Mouse (Mus musculus) hindbrain, postnatal 0 days (tissue): ENCODE measurements around the gene Kcnrg. TPM values are rescaled to one million over a fixed set of nuclear protein-coding genes. Genes with fewer than 3 reads are reported as not detected.
A peak's percentile ranks its signal among the peaks of the same experiment; 100 is the strongest.

ENCODE experiments used
- ATAC-seq: fragments of 200-750 bp; cut with Nextera tagmentation; 2 replicates; pipeline ENCODE4 v1.8.0; 2017; ENCODE audit warnings: mild to moderate bottlenecking, moderate TSS enrichment, moderate library complexity
- DNase-seq: peaks from one replicate; pipeline ENCODE4 v3.0.0-alpha.2; 2015; ENCODE audit warnings: low spot score
- H3K27ac ChIP-seq: fragments of 300-500 bp; sonication (generic); 2 replicates; pipeline ENCODE4 v1.5.1; 2014; ENCODE audit warnings: mild to moderate bottlenecking
- H3K27me3 ChIP-seq: fragments of 300-500 bp; sonication (generic); 2 replicates; pipeline ENCODE4 v1.6.1; 2014; ENCODE audit warnings: low read length, mixed read lengths; ENCODE audit not compliant: insufficient read depth
- H3K36me3 ChIP-seq: fragments of 300-500 bp; sonication (generic); 2 replicates; pipeline ENCODE4 v1.6.1; 2014; ENCODE audit warnings: low read length, mixed read lengths; ENCODE audit not compliant: insufficient read depth
- H3K4me1 ChIP-seq: fragments of 300-500 bp; sonication (generic); 2 replicates; pipeline ENCODE4 v1.6.1; 2014; ENCODE audit warnings: antibody characterized with exemption, low read length, mixed read lengths; ENCODE audit not compliant: insufficient read depth
- H3K4me2 ChIP-seq: fragments of 300-500 bp; sonication (generic); 2 replicates; pipeline ENCODE4 v1.6.1; 2014; ENCODE audit warnings: low read depth, mild to moderate bottlenecking, low read length, moderate library complexity, mixed read lengths
- H3K4me3 ChIP-seq: fragments of 300-500 bp; sonication (generic); 2 replicates; pipeline ENCODE4 v1.5.1; 2014; ENCODE audit warnings: low read length
- H3K9ac ChIP-seq: fragments of 300-500 bp; sonication (generic); replicated peaks from 2 replicates; pipeline ENCODE4 v1.6.1; 2014; ENCODE audit warnings: mild to moderate bottlenecking, low read length, moderate library complexity, mixed read lengths
- H3K9me3 ChIP-seq: fragments of 300-500 bp; sonication (generic); 2 replicates; pipeline ENCODE4 v1.6.1; 2016; ENCODE audit warnings: low read length, mixed read lengths
- CTCF ChIP-seq: IDR thresholded peaks from 2 replicates; pipeline ENCODE4 v1.5.1; 2016; ENCODE audit warnings: antibody characterized with exemption, control low read depth, low read depth
- WGBS: fragments of 180-500 bp; shearing (Covaris S2); extraction: QIAGEN DNeasy Blood & Tissue Kit; methylation state at CpG from one replicate; pipeline ENCODE4 v1.1.7; 2014; 5-methylcytosine and 5-hydroxymethylcytosine counted together
- microRNA counts: library from miRNA; unstranded; fragments of <30 nt; microRNA quantifications from one replicate; lab custom pipeline; 2015
- microRNA-seq, 2 experiments: library from miRNA; unstranded; fragments of <30 nt; microRNA quantifications; one replicate each; pipeline ENCODE4; 2016
- polyA plus RNA-seq: library from polyadenylated mRNA; unstranded; fragments of >200 nt; fragmentation: Nextera tagmentation; extraction: Ambion mirVana; gene quantifications from 2 replicates; pipeline ENCODE4 v1.2.1, GENCODE M21; 2015
- total RNA-seq: library from RNA; depleted of rRNA; stranded (reverse); fragments of >200 nt; gene quantifications from 2 replicates; pipeline ENCODE4 v1.2.3, GENCODE M21; 2014; rRNA removed

Gene Kcnrg
- total and polyA plus RNA-seq, 2 experiments from 2014 or later, result 1.5 to 2.5 TPM

GRCm38 (mm10) chr14:61650291-61650960, 43.2 kb downstream of the Kcnrg start:
- Histone ChIP-seq H3K36me3 (no peaks in the 10 kb centered on the region), H3K4me1 (peaks cover 4% of the 10 kb centered on the region; the same call in 1 of the 2 replicates), H3K27ac (no peak overlapping the region), H3K9me3 (no peaks in the 10 kb centered on the region), H3K4me3 (no peak overlapping the region), H3K27me3 (no peaks in the 10 kb centered on the region), H3K4me2 (no peak overlapping the region), H3K9ac (no peak overlapping the region)
- peak; percentile 75 for TF ChIP-seq CTCF
- DNase-seq (peak; percentile 77), ATAC-seq (no peak)
- 42% methylated on average over 9 of the region's 9 CpGs for WGBS

- WGBS, result 56% methylated on average over 2 of the region's 2 CpGs
Observed at GRCm38 (mm10) chr14:61656469-61656868, 49.2 kb downstream of the Kcnrg start.

GRCm38 (mm10) chr14:61661496-61661895, 54.2 kb downstream of the Kcnrg start:
- DNase-seq, result no peak
- H3K36me3 ChIP-seq, result no peaks in the 10 kb centered on the region
- H3K9me3 ChIP-seq, result no peaks in the 10 kb centered on the region
- ATAC-seq, result no peak
- H3K4me3 ChIP-seq, result no peak overlapping the region
- no peak overlapping the region for H3K4me2 ChIP-seq
- no peaks in the 10 kb centered on the region for H3K27me3 ChIP-seq
- no peak overlapping the region for H3K9ac ChIP-seq
- no peak for TF ChIP-seq CTCF
- WGBS, result 97% methylated on average over 1 of the region's 1 CpGs
- no peaks in the 10 kb centered on the region for H3K4me1 ChIP-seq
- no peak overlapping the region for H3K27ac ChIP-seq

More at GRCm38 (mm10) chr14:61656469-61656868, 49.2 kb downstream of the Kcnrg start:
- no peak for ATAC-seq
- DNase-seq, result no peak
- no peak for TF ChIP-seq CTCF
- H3K27me3 ChIP-seq, result no peaks in the 10 kb centered on the region
- H3K4me2 ChIP-seq, result no peak overlapping the region
- no peaks in the 10 kb centered on the region for H3K9me3 ChIP-seq
- no peaks in the 10 kb centered on the region for H3K36me3 ChIP-seq
- H3K4me3 ChIP-seq, result no peak overlapping the region
- H3K9ac ChIP-seq, result no peak overlapping the region
- no peak overlapping the region for H3K27ac ChIP-seq
- H3K4me1 ChIP-seq, result no peaks in the 10 kb centered on the region

GRCm38 (mm10) chr14:61662307-61662706, 55.0 kb downstream of the Kcnrg start:
- 92% methylated on average over 8 of the region's 8 CpGs for WGBS
- Histone ChIP-seq H3K27ac (no peak overlapping the region), H3K9me3 (no peaks in the 10 kb centered on the region), H3K9ac (no peak overlapping the region), H3K27me3 (no peaks in the 10 kb centered on the region), H3K4me1 (no peaks in the 10 kb centered on the region), H3K4me3 (no peak overlapping the region), H3K4me2 (no peak overlapping the region), H3K36me3 (no peaks in the 10 kb centered on the region)
- TF ChIP-seq CTCF, result no peak
- DNase-seq (no peak), ATAC-seq (no peak)

MicroRNAs encoded within 50 kb of the gene (microRNA counts, 519-probe panel; counts per million panel counts)
- microRNA mmu-miR-15a (lab: Ali Mortazavi, UCI) (5,478 counts per million, percentile 89 among the panel's probes with 10 or more counts), microRNA mmu-miR-16 (lab: Ali Mortazavi, UCI) (6,276 counts per million, percentile 96 among the panel's probes with 10 or more counts)

Small RNA genes lying within 50 kb of the gene (microRNA-seq; reads per million reads assigned to microRNA genes)
- 3,524 to 4,360 reads per million in 2 experiments for gene Mir15a
- 1,453 to 1,958 reads per million in 2 experiments for gene Mir16-1

Other genes with a start within 250 kb of the Kcnrg start
- 2.2 and 4.1 TPM in 2 replicates for gene Ebpl, start 247.0 kb upstream of the Kcnrg start, total RNA-seq
- gene Ebpl, start 247.0 kb upstream of the Kcnrg start, polyA plus RNA-seq, result 11.5 and 12.0 TPM in 2 replicates
- 34.8 and 35.8 TPM in 2 replicates for gene Kpna3, start 167.6 kb upstream of the Kcnrg start, total RNA-seq
- 48.3 and 52.5 TPM in 2 replicates for gene Kpna3, start 167.6 kb upstream of the Kcnrg start, polyA plus RNA-seq
- 21.9 and 27.1 TPM in 2 replicates for gene Spryd7, start 50.6 kb upstream of the Kcnrg start, total RNA-seq
- 58.0 and 61.8 TPM in 2 replicates for gene Spryd7, start 50.6 kb upstream of the Kcnrg start, polyA plus RNA-seq
- gene Trim13, start 9.2 kb upstream of the Kcnrg start, total RNA-seq, result 8.5 and 13.1 TPM in 2 replicates
- gene Trim13, start 9.2 kb upstream of the Kcnrg start, polyA plus RNA-seq, result 28.1 and 28.6 TPM in 2 replicates